Mouse (Mus musculus) natural killer cell, adult 2 months (primary cell): ENCODE data around the gene G6pc2.

Experiments used
- DNase-seq, 2 experiments: peaks; one replicate each; pipeline ENCODE4 v3.0.0; 2022; ENCODE audit warnings: low spot score in 2 of 2

Gene G6pc2

DNA sequence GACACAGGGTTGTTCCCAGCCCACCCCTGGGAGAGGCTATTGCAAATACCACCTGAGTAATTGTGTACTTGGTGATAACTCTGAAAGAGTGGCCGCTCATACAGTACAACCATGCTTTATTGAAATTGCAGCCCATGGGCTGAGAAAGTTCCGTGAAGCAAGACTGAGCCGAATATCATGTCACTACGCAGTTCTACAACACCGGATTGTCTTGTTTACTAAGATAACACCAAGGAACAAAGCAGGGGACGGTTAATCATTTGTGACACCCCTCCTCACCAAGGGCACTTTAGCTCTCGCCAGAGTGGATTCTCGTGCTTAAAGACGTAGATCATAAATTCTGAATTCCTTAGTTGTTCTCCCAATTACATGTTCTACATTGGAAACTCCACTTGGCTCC lies 28.4 kb downstream of the G6pc2 start:
- no peak for DNase-seq

DNA sequence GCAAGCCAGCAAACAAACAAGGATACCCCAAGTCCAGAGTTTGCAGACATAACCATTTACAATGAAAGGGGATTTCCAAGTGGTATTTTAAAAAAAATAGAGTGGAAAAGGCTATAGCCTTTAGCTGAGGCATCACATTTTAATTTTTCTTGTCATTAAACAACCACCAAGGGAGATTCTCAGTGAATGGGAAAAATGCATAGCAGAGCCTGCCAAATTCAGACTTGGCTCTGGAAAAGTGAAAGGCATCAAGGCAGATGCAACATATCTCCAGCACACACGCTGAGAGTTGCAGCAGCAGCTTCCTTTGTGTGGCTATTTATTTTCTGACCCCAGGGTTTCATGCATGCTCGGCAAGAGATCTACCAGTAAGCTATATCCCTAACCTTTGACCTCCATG lies 34.1 kb downstream of the G6pc2 start:
- DNase-seq = no peak

DNA sequence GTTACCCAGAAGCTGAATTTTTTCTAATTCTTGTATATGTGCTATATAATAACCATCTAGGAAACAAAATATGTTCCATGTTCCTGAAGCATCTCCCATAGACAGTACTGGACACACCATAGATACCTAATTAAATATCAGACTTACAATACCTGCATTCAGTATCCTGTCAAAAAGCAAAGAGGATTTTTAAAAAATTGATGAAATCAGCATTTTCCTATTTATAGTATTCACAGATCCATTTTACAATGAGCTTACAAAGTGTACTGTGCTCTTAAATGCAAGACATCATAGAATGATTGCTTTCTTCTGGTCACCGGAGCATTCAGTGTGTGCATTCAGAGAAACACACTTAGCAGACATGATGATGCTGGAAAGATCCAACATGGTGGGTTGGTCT lies 36.2 kb downstream of the G6pc2 start:
- DNase-seq = no peak

DNA sequence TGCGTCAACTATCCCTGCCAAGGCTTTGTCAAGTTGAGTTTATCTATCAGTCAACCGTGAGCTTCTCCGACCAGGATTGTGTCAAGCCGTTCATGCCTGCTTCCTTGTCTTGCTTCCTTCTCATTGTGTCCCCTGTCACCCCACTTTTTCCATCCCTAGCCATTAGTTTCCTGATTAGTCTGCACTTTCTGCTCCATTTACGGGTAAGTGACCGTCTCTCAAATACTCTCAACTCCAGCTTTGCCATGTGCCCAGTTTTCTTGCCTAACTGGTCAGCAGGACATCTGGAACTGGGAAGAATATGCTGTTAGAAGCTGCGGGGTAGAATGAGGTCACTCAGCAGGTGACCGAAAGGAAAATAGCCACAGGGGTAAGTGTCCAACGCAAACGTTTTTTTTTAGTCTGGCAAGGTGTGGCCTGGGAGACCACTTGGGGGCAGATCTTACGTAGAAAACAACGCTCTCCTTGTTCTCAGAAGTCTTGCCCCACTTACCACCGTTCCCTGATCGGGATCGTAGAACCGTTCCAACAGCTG lies 37.4 kb downstream of the G6pc2 start:
- DNase-seq = no peak

DNA sequence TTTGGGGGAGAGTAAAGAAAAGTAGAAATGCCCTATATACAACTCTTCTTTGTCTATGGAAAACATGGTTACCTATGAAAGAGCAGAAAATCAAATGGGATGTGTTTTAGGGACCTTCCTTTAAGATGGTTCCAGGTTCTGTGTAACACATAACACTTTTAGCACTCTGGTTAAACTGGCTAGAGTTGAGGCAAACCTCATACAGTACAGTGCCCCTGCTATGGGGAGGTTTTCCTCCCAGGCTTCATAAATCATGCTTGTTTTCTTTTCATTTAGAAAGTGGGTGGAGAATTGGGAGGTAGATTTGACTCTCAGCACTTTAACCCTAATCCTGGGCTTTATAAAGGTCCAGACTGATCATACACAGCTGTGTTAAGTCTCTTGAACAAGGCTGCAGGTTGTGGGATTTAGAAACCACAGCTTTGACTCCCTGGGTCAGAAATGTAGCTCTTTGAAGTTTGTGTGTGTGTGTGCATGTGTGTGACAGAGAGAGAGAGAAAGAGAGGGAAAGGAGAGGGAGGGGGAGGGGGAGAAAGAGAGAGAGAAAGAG lies 53.3 kb downstream of the G6pc2 start:
- DNase-seq = no peak

DNA sequence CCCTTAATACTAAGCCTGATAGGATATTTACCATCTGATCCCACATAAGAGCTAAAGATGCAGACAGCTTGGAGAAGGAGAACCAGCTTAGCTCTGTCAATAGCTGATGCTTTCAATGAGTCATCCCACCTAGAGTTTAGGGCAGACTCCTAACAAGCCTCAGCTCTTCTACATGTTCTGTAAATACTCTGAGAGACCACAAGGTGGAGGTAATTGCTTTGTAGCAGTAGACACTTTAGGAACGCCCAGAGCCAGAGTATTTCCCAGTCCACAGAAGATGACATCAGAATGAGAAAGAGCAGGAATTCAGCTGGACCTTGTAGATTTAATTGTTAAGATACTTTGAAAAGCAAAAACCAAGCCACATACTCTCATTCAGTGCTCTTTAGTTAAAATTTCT lies 65.0 kb downstream of the G6pc2 start:
- DNase-seq = no peak
